ENCODE assay signal across 23 mouse cellular contexts in genomic region chr12:112631472-112631871, GRCm38 (mm10). TPM values are rescaled to one million over a fixed set of nuclear protein-coding genes. Genes with fewer than 3 reads are reported as not detected.
DNase-seq lines count a peak whose midpoint lies in the region; ATAC-seq and TF ChIP-seq lines count a peak whose summit lies in the region.
"Had no signal": no experiment of that assay in that cellular context is flagged by ENCODE, and none has a peak within 500 bp of the region (broad histone marks: within the 10 kb centered on the region; RNA-seq: fewer than 3 reads in every experiment).

No protein-coding gene starts in this region.

- no peaks in the 10 kb centered on the region for H3K27me3 ChIP-seq in intestine, embryonic 14.5 days (replicated peaks; ENCODE audit: control insufficient read depth, insufficient read depth, low read length)
- no peaks in the 10 kb centered on the region for H3K27me3 ChIP-seq in intestine, embryonic 15.5 days (replicated peaks)
- H3K27me3 ChIP-seq in lung, embryonic 14.5 days (ENCODE audit: insufficient read depth, low read length): no peaks in the 10 kb centered on the region
- H3K27me3 ChIP-seq in liver, embryonic 12.5 days (replicated peaks): no peaks in the 10 kb centered on the region
- no peaks in the 10 kb centered on the region for H3K27me3 ChIP-seq in stomach, embryonic 16.5 days (ENCODE audit: control insufficient read depth, insufficient read depth, low read length)
- H3K27me3 ChIP-seq: embryonic facial prominence, embryonic 15.5 days; heart, embryonic 15.5 days; limb, embryonic 15.5 days had no signal

- ATAC-seq in intestine, embryonic 14.5 days (replicated peaks; ENCODE audit: low FRiP score, low TSS enrichment, low read depth): no peak
- ATAC-seq in intestine, embryonic 15.5 days: no peak
- ATAC-seq in lung, embryonic 14.5 days (ENCODE audit: insufficient read depth): peak; percentile 29; the same call in 1 of the 2 replicates
- ATAC-seq in liver, embryonic 12.5 days: no peak
- ATAC-seq in stomach, embryonic 16.5 days (ENCODE audit: insufficient read depth, low FRiP score): no peak
- ATAC-seq: hindbrain, postnatal 0 days had no signal

- WGBS in intestine, embryonic 14.5 days: 9% methylated on average over 1 of the region's 1 CpGs
- WGBS in intestine, embryonic 15.5 days: 23% methylated on average over 1 of the region's 1 CpGs
- 11% methylated on average over 1 of the region's 1 CpGs for WGBS in lung, embryonic 14.5 days
- WGBS in liver, embryonic 12.5 days (ENCODE audit: insufficient replicate concordance): 11% methylated on average over 1 of the region's 1 CpGs
- 14% methylated on average over 1 of the region's 1 CpGs for WGBS in stomach, embryonic 16.5 days

- no peak for DNase-seq in intestine, embryonic 14.5 days (ENCODE audit: low spot score)
- DNase-seq in lung, embryonic 14.5 days: peak; percentile 58
- no peak for DNase-seq in lung, postnatal 4 days
- DNase-seq in thymus, postnatal 0 days (ENCODE audit: low spot score): no peak
- DNase-seq: adrenal gland, postnatal 25 days; B cell, adult 2 months; cerebellum, adult 2 months; cerebellum, postnatal 36 days; gastrocnemius, postnatal 14 days; heart, adult 18-20 months; heart, postnatal 4 days; kidney, postnatal 10 days; lung, postnatal 14 days; right cerebral cortex, postnatal 25 days; thymus, postnatal 36 days had no signal

- no peak overlapping the region for H3K4me3 ChIP-seq in intestine, embryonic 14.5 days (ENCODE audit: low read depth, low read length)
- H3K4me3 ChIP-seq in intestine, embryonic 15.5 days (replicated peaks): no peak overlapping the region
- H3K4me3 ChIP-seq in lung, embryonic 14.5 days (ENCODE audit: low read depth, low read length): no peak overlapping the region
- no peak overlapping the region for H3K4me3 ChIP-seq in liver, embryonic 12.5 days
- H3K4me3 ChIP-seq in stomach, embryonic 16.5 days (replicated peaks; ENCODE audit: low read length): no peak overlapping the region
- H3K4me3 ChIP-seq: embryonic facial prominence, embryonic 15.5 days; heart, embryonic 15.5 days; limb, embryonic 15.5 days; midbrain, embryonic 10.5 days had no signal

- TF ChIP-seq CTCF in lung, embryonic 14.5 days (IDR thresholded peaks at IDR 0.05; ENCODE audit: low read depth): no peak

- H3K36me3 ChIP-seq in intestine, embryonic 14.5 days (ENCODE audit: control insufficient read depth, insufficient read depth, low read length): no peaks in the 10 kb centered on the region
- no peaks in the 10 kb centered on the region for H3K36me3 ChIP-seq in intestine, embryonic 15.5 days
- H3K36me3 ChIP-seq in lung, embryonic 14.5 days (ENCODE audit: insufficient read depth): no peaks in the 10 kb centered on the region
- H3K36me3 ChIP-seq in liver, embryonic 12.5 days: no peaks in the 10 kb centered on the region
- no peaks in the 10 kb centered on the region for H3K36me3 ChIP-seq in stomach, embryonic 16.5 days (ENCODE audit: control insufficient read depth, insufficient read depth, low read length)
- H3K36me3 ChIP-seq: embryonic facial prominence, embryonic 15.5 days; limb, embryonic 15.5 days; midbrain, embryonic 10.5 days had no signal

- no peak overlapping the region for H3K4me2 ChIP-seq in intestine, embryonic 14.5 days (ENCODE audit: low read length)
- H3K4me2 ChIP-seq in intestine, embryonic 15.5 days (replicated peaks): no peak overlapping the region
- H3K4me2 ChIP-seq in lung, embryonic 14.5 days: no peak overlapping the region
- H3K4me2 ChIP-seq in liver, embryonic 12.5 days: no peak overlapping the region
- no peak overlapping the region for H3K4me2 ChIP-seq in stomach, embryonic 16.5 days (ENCODE audit: low read depth, low read length)
- H3K4me2 ChIP-seq: embryonic facial prominence, embryonic 15.5 days; heart, embryonic 15.5 days; limb, embryonic 15.5 days had no signal

- H3K9me3 ChIP-seq in intestine, embryonic 14.5 days (ENCODE audit: control insufficient read depth, low read length): no peaks in the 10 kb centered on the region
- no peaks in the 10 kb centered on the region for H3K9me3 ChIP-seq in intestine, embryonic 15.5 days
- no peaks in the 10 kb centered on the region for H3K9me3 ChIP-seq in lung, embryonic 14.5 days (ENCODE audit: low read depth, low read length)
- no peaks in the 10 kb centered on the region for H3K9me3 ChIP-seq in liver, embryonic 12.5 days (replicated peaks)
- no peaks in the 10 kb centered on the region for H3K9me3 ChIP-seq in stomach, embryonic 16.5 days (replicated peaks; ENCODE audit: control insufficient read depth, low read length)
- H3K9me3 ChIP-seq: embryonic facial prominence, embryonic 15.5 days; heart, embryonic 15.5 days; limb, embryonic 15.5 days; midbrain, embryonic 10.5 days had no signal

- no peak overlapping the region for H3K9ac ChIP-seq in intestine, embryonic 14.5 days (ENCODE audit: low read length)
- H3K9ac ChIP-seq in intestine, embryonic 15.5 days: no peak overlapping the region
- H3K9ac ChIP-seq in lung, embryonic 14.5 days: no peak overlapping the region
- no peak overlapping the region for H3K9ac ChIP-seq in liver, embryonic 12.5 days
- no peak overlapping the region for H3K9ac ChIP-seq in stomach, embryonic 16.5 days (ENCODE audit: low read length)
- H3K9ac ChIP-seq: embryonic facial prominence, embryonic 15.5 days; heart, embryonic 15.5 days; limb, embryonic 15.5 days had no signal

- peak overlapping the region; percentile 77; the same call in 1 of the 2 replicates for H3K27ac ChIP-seq in intestine, embryonic 14.5 days (ENCODE audit: low read depth)
- no peak overlapping the region for H3K27ac ChIP-seq in intestine, embryonic 15.5 days
- H3K27ac ChIP-seq in lung, embryonic 14.5 days (ENCODE audit: low read depth): no peak overlapping the region
- peak overlapping the region; percentile 27; the same call in 1 of the 2 replicates for H3K27ac ChIP-seq in liver, embryonic 12.5 days
- H3K27ac ChIP-seq in stomach, embryonic 16.5 days (ENCODE audit: low read length): peak overlapping the region; percentile 38; the same call in 1 of the 2 replicates
- H3K27ac ChIP-seq: embryonic facial prominence, embryonic 15.5 days; heart, embryonic 15.5 days; hindbrain, postnatal 0 days; limb, embryonic 15.5 days; midbrain, embryonic 10.5 days had no signal

- peaks cover 23% of the 10 kb centered on the region for H3K4me1 ChIP-seq in intestine, embryonic 14.5 days (replicated peaks; ENCODE audit: control insufficient read depth, insufficient read depth, low read length)
- H3K4me1 ChIP-seq in intestine, embryonic 15.5 days (replicated peaks): peaks cover 21% of the 10 kb centered on the region
- H3K4me1 ChIP-seq in lung, embryonic 14.5 days (ENCODE audit: insufficient read depth): peaks cover 20% of the 10 kb centered on the region; the same call in 1 of the 2 replicates
- H3K4me1 ChIP-seq in liver, embryonic 12.5 days: peaks cover 70% of the 10 kb centered on the region
- peaks cover 44% of the 10 kb centered on the region for H3K4me1 ChIP-seq in stomach, embryonic 16.5 days (ENCODE audit: control insufficient read depth, insufficient read depth, low read length)

RNA-seq across cellular contexts. Expression of gene Adssl1, which starts 11.6 kb away (rescaled TPM):
- polyA plus RNA-seq in intestine, embryonic 14.5 days (2014; fragmentation: Nextera tagmentation; extraction: Ambion mirVana): 1.8 and 2.0 TPM in 2 replicates
- 2.1 and 2.8 TPM in 2 replicates for polyA plus RNA-seq in intestine, embryonic 15.5 days (2015; fragmentation: Nextera tagmentation; extraction: Ambion mirVana)
- polyA plus RNA-seq in lung, embryonic 14.5 days (2014; fragmentation: Nextera tagmentation; extraction: Ambion mirVana): 3.8 and 5.0 TPM in 2 replicates
- 5.2 and 5.6 TPM in 2 replicates for polyA plus RNA-seq in liver, embryonic 12.5 days (2016; fragmentation: Nextera tagmentation; extraction: Ambion mirVana)
- 2.7 and 10.3 TPM in 2 replicates for polyA plus RNA-seq in stomach, embryonic 16.5 days (2015; fragmentation: Nextera tagmentation; extraction: Ambion mirVana)
- polyA plus RNA-seq in thymus, postnatal 0 days (2015; fragmentation: Nextera tagmentation; extraction: Ambion mirVana): 10.1 and 10.6 TPM in 2 replicates

RNA-seq across cellular contexts. Expression of gene Siva1, which starts 13.0 kb away (rescaled TPM):
- polyA plus RNA-seq in intestine, embryonic 14.5 days (2014; fragmentation: Nextera tagmentation; extraction: Ambion mirVana): 315 and 324 TPM in 2 replicates
- 183 and 225 TPM in 2 replicates for polyA plus RNA-seq in intestine, embryonic 15.5 days (2015; fragmentation: Nextera tagmentation; extraction: Ambion mirVana)
- polyA plus RNA-seq in lung, embryonic 14.5 days (2014; fragmentation: Nextera tagmentation; extraction: Ambion mirVana): 253 and 291 TPM in 2 replicates
- 126 and 137 TPM in 2 replicates for polyA plus RNA-seq in liver, embryonic 12.5 days (2016; fragmentation: Nextera tagmentation; extraction: Ambion mirVana)
- polyA plus RNA-seq in stomach, embryonic 16.5 days (2015; fragmentation: Nextera tagmentation; extraction: Ambion mirVana): 152 and 171 TPM in 2 replicates
- polyA plus RNA-seq in thymus, postnatal 0 days (2015; fragmentation: Nextera tagmentation; extraction: Ambion mirVana): 174 and 203 TPM in 2 replicates

RNA-seq across cellular contexts. Expression of gene Inf2, which starts 42.9 kb away (rescaled TPM):
- 4.3 and 4.6 TPM in 2 replicates for polyA plus RNA-seq in intestine, embryonic 14.5 days (2014; fragmentation: Nextera tagmentation; extraction: Ambion mirVana)
- polyA plus RNA-seq in intestine, embryonic 15.5 days (2015; fragmentation: Nextera tagmentation; extraction: Ambion mirVana): 2.5 and 2.8 TPM in 2 replicates
- 4.5 and 5.2 TPM in 2 replicates for polyA plus RNA-seq in lung, embryonic 14.5 days (2014; fragmentation: Nextera tagmentation; extraction: Ambion mirVana)
- polyA plus RNA-seq in liver, embryonic 12.5 days (2016; fragmentation: Nextera tagmentation; extraction: Ambion mirVana): 2.2 and 2.7 TPM in 2 replicates
- 2.9 and 3.9 TPM in 2 replicates for polyA plus RNA-seq in stomach, embryonic 16.5 days (2015; fragmentation: Nextera tagmentation; extraction: Ambion mirVana)
- 2.2 and 3.1 TPM in 2 replicates for polyA plus RNA-seq in thymus, postnatal 0 days (2015; fragmentation: Nextera tagmentation; extraction: Ambion mirVana)

RNA-seq across cellular contexts. Expression of gene Akt1, which starts 43.2 kb away (rescaled TPM):
- polyA plus RNA-seq in intestine, embryonic 14.5 days (2014; fragmentation: Nextera tagmentation; extraction: Ambion mirVana): 56.2 and 58.8 TPM in 2 replicates
- polyA plus RNA-seq in intestine, embryonic 15.5 days (2015; fragmentation: Nextera tagmentation; extraction: Ambion mirVana): 128 and 141 TPM in 2 replicates
- 140 and 166 TPM in 2 replicates for polyA plus RNA-seq in lung, embryonic 14.5 days (2014; fragmentation: Nextera tagmentation; extraction: Ambion mirVana)
- 76.6 and 81.8 TPM in 2 replicates for polyA plus RNA-seq in liver, embryonic 12.5 days (2016; fragmentation: Nextera tagmentation; extraction: Ambion mirVana)
- 50.7 and 52.8 TPM in 2 replicates for polyA plus RNA-seq in stomach, embryonic 16.5 days (2015; fragmentation: Nextera tagmentation; extraction: Ambion mirVana)
- polyA plus RNA-seq in thymus, postnatal 0 days (2015; fragmentation: Nextera tagmentation; extraction: Ambion mirVana): 60.8 and 80.4 TPM in 2 replicates

RNA-seq across cellular contexts. Expression of gene Zbtb42, which starts 47.2 kb away (rescaled TPM):
- polyA plus RNA-seq in intestine, embryonic 14.5 days (2014; fragmentation: Nextera tagmentation; extraction: Ambion mirVana): 9.4 and 9.8 TPM in 2 replicates
- polyA plus RNA-seq in intestine, embryonic 15.5 days (2015; fragmentation: Nextera tagmentation; extraction: Ambion mirVana): 7.5 and 10.3 TPM in 2 replicates
- 6.7 and 9.0 TPM in 2 replicates for polyA plus RNA-seq in lung, embryonic 14.5 days (2014; fragmentation: Nextera tagmentation; extraction: Ambion mirVana)
- 1.0 and 1.2 TPM in 2 replicates for polyA plus RNA-seq in liver, embryonic 12.5 days (2016; fragmentation: Nextera tagmentation; extraction: Ambion mirVana)
- polyA plus RNA-seq in stomach, embryonic 16.5 days (2015; fragmentation: Nextera tagmentation; extraction: Ambion mirVana): 9.7 and 12.2 TPM in 2 replicates
- polyA plus RNA-seq in thymus, postnatal 0 days (2015; fragmentation: Nextera tagmentation; extraction: Ambion mirVana): 2.6 and 2.8 TPM in 2 replicates

Comparison
In these comparisons a context has a peak if more than half of its experiments do, and no peak if none do; other contexts are left out.
1. H3K27ac ChIP-seq: peak in intestine, embryonic 14.5 days (single experiment), liver, embryonic 12.5 days (single experiment) and stomach, embryonic 16.5 days (single experiment); none in intestine, embryonic 15.5 days (single experiment) and lung, embryonic 14.5 days (single experiment).